In genomic region chr10:100716084-100716667, GRCm38 (mm10) we compare ENCODE assay signal across 25 mouse cellular contexts.
"Had no signal": no experiment of that assay in that cellular context is flagged by ENCODE, and none has a peak within 500 bp of the region (broad histone marks: within the 10 kb centered on the region; RNA-seq: fewer than 3 reads in every experiment).

No protein-coding gene starts in this region.

- H3K27me3 ChIP-seq: limb, embryonic 12.5 days; limb, embryonic 15.5 days; lung, embryonic 15.5 days; neural tube, embryonic 12.5 days; neural tube, embryonic 15.5 days had no signal

- DNase-seq: kidney, adult 18-20 months; kidney, adult 9 months; kidney, postnatal 25 days; layer of hippocampus, adult 9-11 months; left cerebral cortex, postnatal 4 days; liver, postnatal 0 days; lung, postnatal 10 days; lung, postnatal 36 days; midbrain, embryonic 14.5 days; right cerebral cortex, adult 18-20 months; right cerebral cortex, postnatal 14 days; right cerebral cortex, postnatal 4 days; thymus, adult 2 months; thymus, postnatal 14 days; thymus, postnatal 4 days had no signal

- H3K36me3 ChIP-seq: limb, embryonic 12.5 days; limb, embryonic 15.5 days; lung, embryonic 15.5 days; midbrain, embryonic 10.5 days; neural tube, embryonic 12.5 days; neural tube, embryonic 15.5 days had no signal

- H3K27ac ChIP-seq: kidney, postnatal 0 days; layer of hippocampus, adult 2 months; limb, embryonic 12.5 days; limb, embryonic 15.5 days; liver, embryonic 14.5 days; lung, embryonic 15.5 days; midbrain, embryonic 10.5 days; neural tube, embryonic 12.5 days; neural tube, embryonic 15.5 days; stomach, postnatal 0 days had no signal

- H3K4me1 ChIP-seq: limb, embryonic 12.5 days; limb, embryonic 15.5 days; lung, embryonic 15.5 days; neural tube, embryonic 12.5 days; neural tube, embryonic 15.5 days had no signal

- ATAC-seq: liver, postnatal 0 days had no signal

- H3K9me3 ChIP-seq: limb, embryonic 12.5 days; limb, embryonic 15.5 days; lung, embryonic 15.5 days; midbrain, embryonic 10.5 days; neural tube, embryonic 12.5 days; neural tube, embryonic 15.5 days had no signal

- H3K4me3 ChIP-seq: layer of hippocampus, adult 2 months; limb, embryonic 12.5 days; limb, embryonic 15.5 days; lung, embryonic 15.5 days; midbrain, embryonic 10.5 days; neural tube, embryonic 12.5 days; neural tube, embryonic 15.5 days had no signal
